Mouse (Mus musculus): ENCODE results near the gene Mgat4c.
"Not testable (repeated sequence)": the region's sequence is repeated elsewhere in the genome, so short reads cannot be mapped to it uniquely, and the experiment has no call there.

Gene Mgat4c

DNA sequence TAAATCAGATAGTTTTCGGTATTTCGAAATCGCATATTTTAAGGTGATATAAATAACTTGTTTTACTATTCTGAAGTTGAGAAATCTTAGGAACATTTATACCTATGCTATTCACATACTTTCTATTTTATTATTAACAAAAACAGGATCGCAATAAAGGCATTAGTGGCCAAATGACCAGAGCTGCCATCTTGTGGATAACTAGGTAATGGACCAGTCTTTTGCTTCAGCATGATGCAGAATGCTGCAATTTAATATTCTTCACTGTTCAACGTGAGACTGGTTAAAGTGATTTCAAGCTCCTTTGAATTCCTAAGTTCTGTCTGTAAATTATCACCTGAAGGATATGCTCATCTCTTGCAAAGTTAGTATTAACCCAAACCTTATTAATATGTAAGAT, 473.6 kb downstream of the Mgat4c start:
- peak in 1 of 2 experiments; percentile 4 for DNase-seq

DNA sequence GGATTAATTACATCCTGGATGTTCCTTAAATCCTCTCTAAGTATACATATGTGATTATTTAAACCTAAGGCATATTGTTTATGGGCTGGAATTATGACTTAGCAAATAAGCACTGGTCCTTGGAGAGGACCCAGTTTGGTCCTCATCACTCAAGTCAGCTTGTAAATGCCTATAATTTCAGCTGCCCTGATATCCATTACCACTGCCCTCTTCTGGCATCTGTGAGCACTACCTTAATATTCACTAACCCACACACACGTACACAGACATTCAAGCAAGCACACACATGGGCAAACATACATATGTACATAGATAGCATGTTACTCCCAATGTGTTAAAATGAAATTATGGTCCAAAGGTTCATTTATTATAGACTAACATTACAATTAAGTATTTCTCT, 474.6 kb downstream of the Mgat4c start:
- DNase-seq = no peak

DNA sequence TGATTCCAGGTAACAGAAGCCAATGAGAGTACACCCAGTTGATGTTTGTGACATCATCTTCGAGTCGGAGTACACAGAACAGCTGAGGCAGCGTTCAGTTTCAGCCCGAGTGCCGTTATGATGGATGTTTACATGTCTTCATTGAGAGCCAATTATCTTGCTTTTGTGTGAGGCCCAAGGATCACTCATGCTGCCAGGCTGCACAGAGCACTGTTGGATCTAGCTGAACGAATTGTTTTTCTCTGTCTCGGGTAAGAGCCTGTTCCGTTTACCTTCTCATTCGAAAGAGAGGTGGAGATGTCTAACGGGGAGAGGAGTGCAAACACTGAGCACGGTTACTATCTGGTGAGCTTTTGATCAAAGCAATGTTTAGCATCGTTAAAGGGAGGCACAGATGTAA, 477.5 kb downstream of the Mgat4c start:
- DNase-seq = peak in 1 of 2 experiments; percentile 3

DNA sequence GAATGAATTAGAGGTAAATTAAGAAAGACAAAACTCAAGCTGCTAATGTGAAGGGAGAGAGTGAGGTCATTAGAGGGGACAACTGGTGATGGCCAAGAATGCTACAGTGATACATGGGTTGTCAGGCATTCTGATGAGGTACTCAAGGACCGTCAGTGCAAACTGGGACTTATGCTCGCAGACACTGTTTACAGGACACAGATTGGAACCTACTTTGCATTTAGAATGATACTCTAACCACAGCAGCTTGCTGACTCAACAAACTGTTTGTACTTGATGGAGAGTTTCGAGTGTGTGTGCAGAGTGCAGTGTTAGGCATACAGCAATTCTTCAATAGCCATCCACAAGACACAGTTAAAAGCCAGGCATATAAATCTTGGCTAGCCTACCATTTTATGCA, 503.4 kb downstream of the Mgat4c start:
- no peak for DNase-seq

DNA sequence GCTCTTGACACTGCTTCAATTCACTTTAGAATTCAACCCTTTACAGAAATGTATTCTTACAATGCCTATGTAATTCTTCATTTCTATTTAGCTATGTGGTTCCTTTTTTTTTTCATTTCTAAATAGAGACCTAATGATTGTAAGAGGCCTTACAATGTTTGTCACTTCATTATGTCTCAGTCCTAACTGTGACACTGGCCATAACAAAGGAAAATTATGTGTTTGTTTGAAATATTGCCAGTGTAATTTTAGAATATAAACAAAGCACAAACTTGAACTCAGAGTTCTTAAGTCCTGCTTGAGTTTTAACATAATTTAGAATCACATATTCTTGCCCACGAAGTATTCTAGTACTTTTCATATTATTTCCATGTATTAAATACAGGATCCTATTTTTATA, 510.4 kb downstream of the Mgat4c start:
- DNase-seq = no peak

DNA sequence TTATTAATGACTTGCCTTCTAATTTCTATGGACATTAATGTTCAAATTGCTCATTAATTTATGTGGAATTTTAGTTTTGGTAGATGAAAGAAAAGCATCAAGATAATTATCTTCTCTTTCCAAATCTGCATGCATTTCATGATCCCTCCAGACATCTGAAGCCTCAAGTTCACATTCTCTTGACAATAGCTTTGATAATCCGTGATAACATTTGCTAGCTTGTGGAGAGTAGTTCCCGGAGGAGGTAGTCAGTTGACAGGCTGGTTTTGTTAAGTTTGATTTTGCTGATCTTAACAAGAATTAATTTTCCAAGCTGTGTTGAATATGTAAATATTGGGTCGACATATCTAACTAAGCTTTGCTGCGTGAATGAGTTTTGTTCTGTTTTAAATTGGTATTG, 515.6 kb downstream of the Mgat4c start:
- DNase-seq = no peak

DNA sequence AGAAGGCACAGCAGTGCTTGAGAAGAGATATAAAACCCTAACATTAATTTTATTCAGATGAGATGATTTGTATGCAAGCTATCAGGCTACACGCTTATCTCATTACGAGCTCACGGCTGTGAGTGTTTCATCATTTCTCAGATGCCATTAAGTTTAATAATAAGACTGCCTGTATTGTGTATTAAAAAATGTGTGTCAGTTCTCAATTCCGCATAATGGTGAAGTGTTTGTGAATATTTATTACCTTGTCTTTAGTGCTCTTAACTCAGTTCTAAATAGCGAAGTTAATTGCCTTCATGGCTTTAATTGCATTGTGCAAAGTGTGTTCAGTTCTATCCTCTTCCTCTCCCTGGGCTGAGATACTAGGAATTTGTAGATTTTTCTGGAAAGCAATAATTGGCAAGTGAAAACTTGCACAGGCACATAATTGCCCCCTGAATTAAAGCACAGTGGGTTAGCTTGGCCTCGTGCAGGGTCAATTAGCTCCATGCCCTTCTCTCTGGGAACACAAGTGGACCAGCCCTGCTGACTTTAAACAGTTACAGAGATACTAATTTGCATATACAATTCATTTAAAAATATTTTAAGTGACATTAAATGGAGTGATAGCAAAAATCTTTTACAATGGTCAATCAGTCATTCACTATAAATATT, 557.4 kb downstream of the Mgat4c start:
- DNase-seq = no peak

DNA sequence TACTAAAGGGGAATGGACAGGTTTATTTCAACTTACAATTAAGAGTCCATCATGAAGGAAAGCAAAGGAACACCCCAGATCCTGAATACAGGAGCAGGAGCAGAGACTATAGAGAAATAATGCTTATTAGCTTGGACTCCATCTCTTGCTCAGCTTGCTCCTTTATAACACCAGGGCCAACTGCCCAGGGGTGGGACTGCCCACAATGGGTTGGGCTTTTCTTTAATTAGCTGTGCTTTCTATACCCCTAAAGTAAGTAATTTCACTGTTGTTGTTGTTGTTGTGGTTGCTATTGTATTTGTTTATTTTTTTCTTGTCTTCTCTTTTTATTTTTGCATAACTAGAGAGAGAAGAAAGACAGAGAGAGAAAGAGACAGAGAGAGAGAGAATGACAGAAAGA, 562.6 kb downstream of the Mgat4c start:
- DNase-seq = no peak

DNA sequence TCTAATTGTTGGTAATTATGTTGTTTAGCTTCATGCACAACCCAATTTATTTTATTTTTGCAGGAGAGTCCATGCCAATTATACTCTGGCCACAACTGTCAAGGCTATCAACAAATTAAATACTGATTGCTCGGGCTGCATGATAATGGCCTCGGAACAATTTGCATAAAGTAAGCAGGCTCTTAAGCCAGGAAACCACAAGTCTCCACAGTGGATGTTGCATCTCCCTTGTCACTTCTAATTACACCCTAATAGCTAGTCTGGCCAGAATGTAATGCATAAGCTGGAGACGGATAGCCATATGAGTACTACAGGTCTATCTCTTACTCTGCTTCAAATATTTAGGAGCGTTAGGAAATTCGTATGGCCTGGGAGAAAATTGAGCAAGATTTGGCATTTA, 563.3 kb downstream of the Mgat4c start:
- DNase-seq = no peak

DNA sequence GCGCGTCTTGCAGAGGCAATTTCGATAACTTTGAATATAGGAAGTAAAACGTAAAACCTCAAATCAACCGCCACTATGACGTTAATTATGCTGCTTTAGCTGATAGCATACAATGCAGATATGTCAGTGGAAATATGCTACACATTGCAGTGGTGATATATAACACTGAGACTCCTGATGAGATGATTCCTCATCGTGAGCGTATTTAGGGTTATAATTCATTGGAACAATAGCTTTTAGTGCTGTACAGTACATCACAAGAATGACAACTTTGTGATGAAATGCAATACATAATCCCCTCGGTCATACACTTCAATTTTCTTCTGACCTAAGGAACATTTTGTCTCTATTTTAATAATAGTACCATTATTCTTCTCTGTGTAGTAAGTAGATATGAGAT, 564.0 kb downstream of the Mgat4c start:
- DNase-seq = no peak

DNA sequence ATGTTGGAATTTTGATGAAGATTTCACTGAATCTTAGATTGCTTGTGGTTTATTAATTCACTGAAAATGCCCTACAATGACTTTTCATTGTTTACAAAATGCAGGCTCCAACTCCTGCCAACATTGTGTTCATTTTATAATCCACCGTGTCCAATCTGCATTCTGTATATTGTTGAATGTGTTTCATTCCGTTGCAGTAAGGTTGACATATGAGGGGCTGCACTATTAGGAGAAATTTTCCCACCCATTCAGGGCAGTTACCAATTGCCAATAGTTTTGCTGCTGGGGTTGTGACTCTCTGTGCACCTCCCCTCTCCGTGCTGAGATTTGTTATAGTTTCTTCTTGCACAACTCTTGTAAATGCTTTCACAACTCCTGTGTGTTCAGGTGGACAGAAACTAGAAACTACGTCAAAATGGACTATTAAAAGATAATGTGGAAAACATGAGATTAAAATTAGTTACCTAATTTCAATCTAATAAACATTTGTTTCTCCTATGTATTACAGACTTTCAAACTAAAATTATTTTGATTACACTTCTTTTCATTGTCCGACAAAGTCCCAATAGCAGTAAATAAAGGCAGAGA, 627.7 kb downstream of the Mgat4c start:
- DNase-seq = no peak

DNA sequence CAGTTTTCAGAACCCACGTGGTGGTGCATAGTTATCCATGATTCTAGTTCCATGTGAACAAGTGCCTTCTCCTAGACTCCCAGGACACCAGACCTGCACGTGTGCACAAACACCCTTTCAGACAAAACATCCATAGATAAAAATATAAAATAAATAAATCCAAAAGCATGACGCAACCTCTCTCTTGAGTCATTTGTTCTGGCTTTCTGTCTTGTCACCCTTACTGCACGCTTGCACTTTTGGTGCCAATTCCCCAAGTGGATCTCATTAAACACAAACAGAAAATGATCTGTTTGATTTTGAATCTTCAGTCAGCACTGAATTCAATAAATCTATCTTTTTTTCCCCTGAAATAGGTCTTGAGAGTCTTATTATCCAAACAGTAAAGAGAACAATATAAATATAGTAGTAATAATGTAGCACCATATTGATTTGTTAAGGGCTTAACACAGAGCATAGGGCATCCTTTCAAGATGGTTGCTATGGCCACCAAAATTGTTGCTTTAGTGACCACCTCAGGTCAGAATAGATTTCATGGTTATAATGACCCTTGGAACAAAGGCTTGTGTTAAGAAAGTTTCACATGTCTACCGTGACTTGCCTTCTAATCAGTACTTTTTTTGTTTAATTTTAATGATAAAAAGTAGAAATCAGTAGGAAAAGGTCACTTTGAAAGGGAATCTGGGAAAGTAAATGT, 684.5 kb downstream of the Mgat4c start:
- DNase-seq = no peak

DNA sequence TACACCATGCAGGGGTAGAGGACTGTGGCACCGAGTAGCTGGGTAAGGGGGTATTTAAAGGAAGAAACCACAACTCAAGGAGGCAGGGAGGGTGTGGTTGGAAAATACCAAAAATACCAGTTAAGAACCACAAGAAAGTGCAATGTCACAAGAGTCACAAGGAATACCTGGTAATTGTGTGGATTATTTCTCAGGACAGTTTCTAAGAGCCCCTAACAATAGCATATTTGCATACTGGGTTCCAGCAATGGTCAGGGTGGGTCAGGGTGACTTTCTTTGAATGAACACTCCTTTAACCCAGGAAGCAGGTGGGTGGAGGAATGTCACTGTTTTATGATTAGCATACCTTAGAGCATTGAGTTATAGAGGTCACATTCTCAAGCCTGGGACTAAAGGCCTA, 689.3 kb downstream of the Mgat4c start:
- DNase-seq = no peak

DNA sequence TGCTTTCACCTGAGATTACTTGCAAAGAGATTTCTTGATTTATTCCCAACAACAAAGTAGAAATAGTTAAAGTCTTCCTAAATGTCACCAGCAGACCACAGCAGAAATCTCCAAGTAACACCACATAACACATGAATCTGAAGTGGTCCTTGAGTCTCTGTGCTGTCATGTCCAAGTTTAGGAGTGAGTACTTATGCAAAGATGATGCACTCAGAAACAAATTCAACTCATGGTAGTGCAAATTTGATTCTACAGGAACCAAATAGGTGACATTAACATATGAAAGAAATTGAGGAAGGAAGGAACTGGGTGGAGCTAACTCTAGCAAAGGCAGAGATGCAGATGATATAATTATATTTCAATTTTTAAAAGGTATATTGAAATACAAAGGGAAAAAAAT, 690.8 kb downstream of the Mgat4c start:
- DNase-seq = no peak

DNA sequence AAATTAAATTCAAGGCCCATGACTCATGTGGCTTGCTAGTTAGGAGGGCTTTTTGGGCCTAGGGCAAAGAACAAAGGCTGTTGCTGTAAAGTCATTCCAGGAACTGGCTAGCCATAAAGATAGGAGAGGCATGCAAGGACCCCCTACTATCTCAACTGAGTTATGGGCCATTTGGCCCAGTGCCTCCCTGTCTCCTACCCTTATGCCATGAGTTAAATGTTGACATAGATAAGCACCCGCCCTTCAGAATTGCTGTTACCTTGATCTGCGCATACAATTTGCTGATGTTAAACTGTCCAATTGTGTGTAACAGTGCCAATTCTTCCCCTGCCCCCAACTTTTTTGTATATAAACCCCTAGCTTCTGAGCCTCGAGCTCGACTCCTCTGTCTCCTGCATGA, 692.8 kb downstream of the Mgat4c start:
- no peak for DNase-seq

DNA sequence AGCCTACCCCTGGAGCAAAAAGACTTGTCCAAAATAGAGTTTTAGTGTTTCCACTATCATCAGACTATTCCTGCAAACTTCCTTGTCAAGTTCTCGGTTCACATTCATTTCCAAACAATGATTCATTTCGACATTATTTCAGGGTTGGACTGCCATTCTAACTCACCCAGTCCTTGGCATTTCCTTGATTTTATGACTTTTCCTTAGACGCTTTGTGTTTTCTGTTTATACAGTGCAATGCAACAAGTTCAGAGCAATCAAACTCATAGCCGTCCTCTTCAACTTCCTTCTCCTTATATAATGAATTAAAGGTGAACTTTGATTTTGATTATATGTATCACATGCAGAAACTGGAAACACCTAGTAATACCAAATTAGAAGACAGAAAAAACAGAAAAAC, 696.1 kb downstream of the Mgat4c start:
- no peak for DNase-seq

DNA sequence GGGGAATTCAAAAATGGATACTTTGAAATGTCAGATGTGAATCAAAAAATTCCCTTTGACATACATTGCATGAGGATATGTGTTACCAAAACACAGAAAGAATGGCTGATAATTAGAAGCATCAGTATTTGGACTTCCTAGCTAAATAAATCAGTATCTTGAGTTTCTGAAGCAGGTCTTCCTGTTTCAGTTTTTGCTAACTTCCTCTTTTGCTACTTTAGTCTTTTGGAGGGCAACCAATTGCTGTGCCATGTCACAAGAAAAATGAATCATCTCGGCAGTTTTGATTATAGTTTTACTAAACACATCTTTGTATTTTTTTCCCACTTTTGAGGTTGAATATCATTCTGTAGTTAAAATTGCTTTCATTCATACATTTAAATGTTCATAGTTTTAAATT, 707.9 kb downstream of the Mgat4c start:
- no peak for DNase-seq

DNA sequence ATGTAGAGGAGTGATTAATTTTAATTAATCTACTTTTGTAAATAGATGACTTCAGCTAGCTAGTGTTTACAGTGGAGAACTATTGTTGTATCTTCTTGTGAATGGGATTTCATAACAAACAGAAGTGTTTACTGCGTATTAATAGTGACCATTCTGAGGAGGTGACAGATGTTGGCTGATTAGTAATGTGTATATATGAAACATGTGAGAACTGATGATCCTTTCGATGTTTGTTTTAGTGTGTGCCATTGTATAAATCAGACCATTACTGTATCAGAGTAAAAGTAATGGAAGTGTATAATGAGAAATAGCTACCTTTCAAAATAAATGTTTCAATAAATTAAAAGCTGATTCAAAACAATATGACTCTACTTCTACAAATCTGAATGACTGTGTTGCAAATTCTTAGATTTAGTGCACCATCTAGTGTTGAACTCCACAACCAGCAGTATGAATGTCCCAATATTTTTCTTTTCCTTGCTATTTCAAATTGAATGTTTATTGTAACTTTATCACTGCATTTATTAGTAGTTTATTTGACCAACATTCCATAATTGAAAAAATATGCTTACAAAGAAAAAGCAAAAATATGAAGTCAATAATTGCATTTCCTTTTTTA, 736.5 kb downstream of the Mgat4c start:
- no peak for DNase-seq

DNA sequence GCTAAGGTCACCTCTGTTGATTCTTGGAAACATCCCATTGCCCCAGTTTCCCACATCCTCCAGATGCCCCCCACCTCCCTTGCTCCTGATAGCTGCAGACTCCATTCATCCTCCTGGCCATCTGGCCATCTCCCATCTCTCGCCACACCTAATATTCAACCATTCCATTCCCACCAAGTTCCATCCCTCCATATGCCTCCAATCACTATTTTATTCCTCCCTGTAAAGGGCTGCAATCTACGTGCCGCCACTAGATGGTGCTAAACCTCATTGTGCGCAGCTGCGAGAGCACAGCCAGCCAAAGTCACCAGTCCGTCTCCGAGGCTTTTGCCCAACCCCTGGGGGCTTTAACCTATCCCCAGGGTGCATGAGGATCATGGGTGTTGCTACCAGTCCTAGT, 753.8 kb downstream of the Mgat4c start:
- peak; percentile 22 to 25 for DNase-seq

DNA sequence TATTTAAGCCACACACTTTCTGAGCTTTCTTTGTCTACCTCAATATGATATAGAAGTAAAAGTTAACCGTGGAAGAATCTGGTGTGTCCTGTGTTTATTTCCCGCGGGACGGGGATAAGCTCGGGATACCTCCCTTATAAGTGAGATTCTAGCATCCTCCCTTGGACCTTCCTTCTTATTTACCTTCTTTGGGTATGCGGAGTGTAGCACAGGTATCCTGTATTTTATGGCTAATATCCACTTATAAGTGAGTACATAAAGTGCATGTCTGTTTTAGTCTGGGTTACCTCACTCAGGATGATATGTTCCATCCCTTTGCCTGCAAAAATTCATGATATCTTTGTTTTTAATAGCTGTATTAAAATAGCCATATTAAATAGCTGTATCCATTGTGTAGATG, 754.2 kb downstream of the Mgat4c start:
- DNase-seq = not testable (repeated sequence)
